Mouse (Mus musculus) cerebellum, adult 2 months (tissue): ENCODE results near the gene Spc25.

Experiments used
- CTCF ChIP-seq: fragments of 200-500 bp; IDR thresholded peaks from 2 replicates; pipeline ENCODE4 v1.5.1; 2011; ENCODE audit warnings: low read depth, mild to moderate bottlenecking, control low read depth, low read length, moderate library complexity, borderline replicate concordance; ENCODE audit not compliant: insufficient read depth
- POLR2A ChIP-seq: fragments of 200-500 bp; IDR thresholded peaks from 2 replicates; pipeline ENCODE4 v1.6.1; 2011; ENCODE audit warnings: low read length, control low read depth, borderline replicate concordance; ENCODE audit not compliant: insufficient read depth

DNA sequence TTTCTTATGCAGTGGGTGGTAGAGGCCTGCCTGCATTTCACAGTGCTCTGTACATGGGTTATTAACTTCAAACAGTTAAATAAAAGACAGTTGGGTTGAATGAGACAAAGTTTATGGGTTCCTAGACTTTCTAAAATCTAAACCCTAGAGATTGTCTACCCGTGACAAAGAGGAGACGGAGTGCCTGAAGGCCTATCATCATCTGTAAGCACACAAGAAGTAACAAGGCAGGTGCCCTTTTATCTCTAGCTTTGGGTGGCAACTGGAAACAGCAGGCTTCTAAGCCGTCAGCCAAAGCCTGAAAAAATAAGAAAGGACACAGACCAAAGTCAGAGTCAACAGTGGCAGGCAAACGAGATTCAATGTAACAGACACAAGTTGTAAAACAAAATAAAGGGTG, 16.8 kb downstream of the Spc25 start:
- TF ChIP-seq CTCF (no peak), POLR2A (no peak)
